ENCODE assay signal across 8 mouse cellular contexts in genomic region chr19:23162387-23162809, GRCm38 (mm10). TPM values are rescaled to one million over a fixed set of nuclear protein-coding genes. Genes with fewer than 3 reads are reported as not detected.
DNase-seq lines count a peak whose midpoint lies in the region; ATAC-seq and TF ChIP-seq lines count a peak whose summit lies in the region.
"Had no signal": no experiment of that assay in that cellular context is flagged by ENCODE, and none has a peak within 500 bp of the region (broad histone marks: within the 10 kb centered on the region; RNA-seq: fewer than 3 reads in every experiment).

No protein-coding gene starts in this region.

- no peak for TF ChIP-seq EP300 in ES-Bruce4 (IDR thresholded peaks at IDR 0.05; ENCODE audit: insufficient read depth, low read depth, low read length)

- no peaks in the 10 kb centered on the region for H3K9me3 ChIP-seq in hindbrain, postnatal 0 days (ENCODE audit: low read length)
- H3K9me3 ChIP-seq in hindbrain, embryonic 12.5 days (replicated peaks) = no peaks in the 10 kb centered on the region
- no peaks in the 10 kb centered on the region for H3K9me3 ChIP-seq in ES-Bruce4 (replicated peaks; ENCODE audit: control insufficient read depth, insufficient read depth, low read length, poor library complexity, severe bottlenecking)
- H3K9me3 ChIP-seq in heart, embryonic 13.5 days = no peaks in the 10 kb centered on the region
- H3K9me3 ChIP-seq in midbrain, embryonic 11.5 days (ENCODE audit: control insufficient read depth, low read length) = no peaks in the 10 kb centered on the region

- no peak for TF ChIP-seq POLR2A in ES-Bruce4 (IDR thresholded peaks at IDR 0.05; ENCODE audit: insufficient read depth, low read length)

- H3K36me3 ChIP-seq in hindbrain, postnatal 0 days (ENCODE audit: insufficient read depth, low read length) = no peaks in the 10 kb centered on the region
- H3K36me3 ChIP-seq in hindbrain, embryonic 12.5 days = no peaks in the 10 kb centered on the region
- peaks cover 40% of the 10 kb centered on the region for H3K36me3 ChIP-seq in ES-Bruce4 (ENCODE audit: control insufficient read depth, insufficient read depth, low read length, poor library complexity, severe bottlenecking)
- no peaks in the 10 kb centered on the region for H3K36me3 ChIP-seq in heart, embryonic 13.5 days
- no peaks in the 10 kb centered on the region for H3K36me3 ChIP-seq in midbrain, embryonic 11.5 days (ENCODE audit: control insufficient read depth, insufficient read depth, low read length)

- H3K4me3 ChIP-seq in hindbrain, postnatal 0 days (ENCODE audit: low read length) = no peak overlapping the region
- H3K4me3 ChIP-seq in hindbrain, embryonic 12.5 days = no peak overlapping the region
- no peak overlapping the region for H3K4me3 ChIP-seq in ES-Bruce4 (ENCODE audit: low read depth, low read length)
- no peak overlapping the region for H3K4me3 ChIP-seq in heart, embryonic 13.5 days
- no peak overlapping the region for H3K4me3 ChIP-seq in midbrain, embryonic 11.5 days (ENCODE audit: low read depth, low read length)

- no peak overlapping the region for H3K9ac ChIP-seq in hindbrain, postnatal 0 days (replicated peaks; ENCODE audit: low read length)
- H3K9ac ChIP-seq in hindbrain, embryonic 12.5 days = no peak overlapping the region
- 0 out of 2 replicates have a peak overlapping the region, but pooled peaks have one; percentile 8 for H3K9ac ChIP-seq in ES-Bruce4 (ENCODE audit: low read depth, poor library complexity, severe bottlenecking)
- H3K9ac ChIP-seq in heart, embryonic 13.5 days = no peak overlapping the region
- H3K9ac ChIP-seq in midbrain, embryonic 11.5 days (ENCODE audit: low read length) = no peak overlapping the region

- no peak for TF ChIP-seq CTCF in hindbrain, postnatal 0 days (IDR thresholded peaks at IDR 0.05; ENCODE audit: low read depth)
- no peak for TF ChIP-seq CTCF in ES-Bruce4 (IDR thresholded peaks at IDR 0.05; ENCODE audit: low read depth, low read length)

- H3K4me1 ChIP-seq in hindbrain, postnatal 0 days (ENCODE audit: insufficient read depth, low read length) = no peaks in the 10 kb centered on the region; the same call in 1 of the 2 replicates
- H3K4me1 ChIP-seq in hindbrain, embryonic 12.5 days = no peaks in the 10 kb centered on the region
- peaks cover 7% of the 10 kb centered on the region for H3K4me1 ChIP-seq in ES-Bruce4 (ENCODE audit: control insufficient read depth, insufficient read depth, low read length)
- H3K4me1 ChIP-seq in heart, embryonic 13.5 days = peaks cover 15% of the 10 kb centered on the region
- H3K4me1 ChIP-seq in midbrain, embryonic 11.5 days (ENCODE audit: control insufficient read depth, insufficient read depth, low read length) = no peaks in the 10 kb centered on the region

- no peak overlapping the region for H3K4me2 ChIP-seq in hindbrain, postnatal 0 days (ENCODE audit: low read depth, low read length)
- no peak overlapping the region for H3K4me2 ChIP-seq in hindbrain, embryonic 12.5 days (replicated peaks)
- peak overlapping the region; percentile 18 for H3K4me2 ChIP-seq in heart, embryonic 13.5 days
- H3K4me2 ChIP-seq in midbrain, embryonic 11.5 days = no peak overlapping the region

- H3K27ac ChIP-seq in hindbrain, postnatal 0 days = no peak overlapping the region
- H3K27ac ChIP-seq in hindbrain, embryonic 12.5 days = no peak overlapping the region
- no peak overlapping the region for H3K27ac ChIP-seq in ES-Bruce4 (ENCODE audit: insufficient read depth, low read length)
- H3K27ac ChIP-seq in heart, embryonic 13.5 days (replicated peaks) = no peak overlapping the region
- H3K27ac ChIP-seq in midbrain, embryonic 11.5 days (ENCODE audit: low read depth, low read length) = no peak overlapping the region

- ATAC-seq in hindbrain, postnatal 0 days = peak; percentile 32; the same call in 1 of the 2 replicates
- ATAC-seq in hindbrain, embryonic 12.5 days (ENCODE audit: low FRiP score) = no peak
- ATAC-seq in heart, embryonic 13.5 days (ENCODE audit: extremely low read depth, insufficient number of reproducible peaks, low FRiP score, low TSS enrichment) = no peak
- no peak for ATAC-seq in midbrain, embryonic 11.5 days (ENCODE audit: low FRiP score)
- no peak for ATAC-seq in CD4-positive, CD25-positive, alpha-beta regulatory T cell, adult 4 months

- no peak for DNase-seq in hindbrain, postnatal 0 days (ENCODE audit: low spot score)
- peak; percentile 57 for DNase-seq in Muller cell, postnatal 12 days (ENCODE audit: inconsistent ontology term)
- no peak for DNase-seq in midbrain, embryonic 11.5 days (ENCODE audit: low spot score, missing footprints)
- DNase-seq: thymus, postnatal 36 days had no signal

- 28% methylated on average over 8 of the region's 8 CpGs for WGBS in hindbrain, postnatal 0 days
- 34% methylated on average over 8 of the region's 8 CpGs for WGBS in hindbrain, embryonic 12.5 days
- WGBS in heart, embryonic 13.5 days = 13% methylated on average over 8 of the region's 8 CpGs
- 14% methylated on average over 8 of the region's 8 CpGs for whole genome bisulfite sequencing in midbrain, embryonic 11.5 days

- H3K27me3 ChIP-seq in hindbrain, postnatal 0 days (ENCODE audit: insufficient read depth, low read length) = no peaks in the 10 kb centered on the region
- no peaks in the 10 kb centered on the region for H3K27me3 ChIP-seq in hindbrain, embryonic 12.5 days
- H3K27me3 ChIP-seq in ES-Bruce4 (ENCODE audit: control insufficient read depth, insufficient read depth, low read length, poor library complexity, severe bottlenecking) = no peaks in the 10 kb centered on the region
- H3K27me3 ChIP-seq in heart, embryonic 13.5 days (replicated peaks) = no peaks in the 10 kb centered on the region
- no peaks in the 10 kb centered on the region for H3K27me3 ChIP-seq in midbrain, embryonic 11.5 days (ENCODE audit: control insufficient read depth, insufficient read depth, low read length)

RNA-seq across cellular contexts. Expression of gene Klf9, which starts 21.4 kb away (rescaled TPM):
- total RNA-seq in hindbrain, postnatal 0 days (2014; rRNA removed) = 19.1 and 20.1 TPM in 2 replicates
- 9.5 and 10.5 TPM in 2 replicates for polyA plus RNA-seq in hindbrain, postnatal 0 days (2015; fragmentation: Nextera tagmentation; extraction: Ambion mirVana)
- 1.6 and 2.1 TPM in 2 replicates for polyA plus RNA-seq in hindbrain, embryonic 12.5 days (2016; fragmentation: Nextera tagmentation; extraction: Ambion mirVana)
- 73.8 and 77.1 TPM in 2 replicates for polyA plus RNA-seq in ES-Bruce4 (2011; ENCODE audit: insufficient read depth, insufficient read length, low read depth, missing spikeins)
- 2.2 and 2.4 TPM in 2 replicates for polyA plus RNA-seq in heart, embryonic 13.5 days (2015; fragmentation: Nextera tagmentation; extraction: Ambion mirVana)
- 0.69 and 0.96 TPM in 2 replicates for polyA plus RNA-seq in midbrain, embryonic 11.5 days (2014; fragmentation: Nextera tagmentation; extraction: Ambion mirVana)
- polyA plus RNA-seq in CD4-positive, CD25-positive, alpha-beta regulatory T cell, adult 4 months (2017; shearing (Covaris generic)) = 1 to 10 TPM; 3.6 to 4.3 TPM
